Mouse (Mus musculus) stomach, adult 2 months (tissue): Measurements from ENCODE around the gene Gpr1. TPM values are rescaled to one million over a fixed set of nuclear protein-coding genes. Genes with fewer than 3 reads are reported as not detected.

Experiments used
- polyA plus RNA-seq: library from polyadenylated mRNA; depleted of rRNA; stranded (reverse); fragments of >200 nt; gene quantifications from 2 replicates; pipeline ENCODE4 v1.2.3, GENCODE M21; 2012; rRNA removed

Gpr1 gene
- 0.03 TPM in 1 of 2 replicates, not detected in the other for polyA plus RNA-seq

GRCm38 (mm10) chr1:63214271-63214558 is at the start of gene Gpr1:
Gpr1 (minus strand) TSS chr1:63214543.

DNA sequence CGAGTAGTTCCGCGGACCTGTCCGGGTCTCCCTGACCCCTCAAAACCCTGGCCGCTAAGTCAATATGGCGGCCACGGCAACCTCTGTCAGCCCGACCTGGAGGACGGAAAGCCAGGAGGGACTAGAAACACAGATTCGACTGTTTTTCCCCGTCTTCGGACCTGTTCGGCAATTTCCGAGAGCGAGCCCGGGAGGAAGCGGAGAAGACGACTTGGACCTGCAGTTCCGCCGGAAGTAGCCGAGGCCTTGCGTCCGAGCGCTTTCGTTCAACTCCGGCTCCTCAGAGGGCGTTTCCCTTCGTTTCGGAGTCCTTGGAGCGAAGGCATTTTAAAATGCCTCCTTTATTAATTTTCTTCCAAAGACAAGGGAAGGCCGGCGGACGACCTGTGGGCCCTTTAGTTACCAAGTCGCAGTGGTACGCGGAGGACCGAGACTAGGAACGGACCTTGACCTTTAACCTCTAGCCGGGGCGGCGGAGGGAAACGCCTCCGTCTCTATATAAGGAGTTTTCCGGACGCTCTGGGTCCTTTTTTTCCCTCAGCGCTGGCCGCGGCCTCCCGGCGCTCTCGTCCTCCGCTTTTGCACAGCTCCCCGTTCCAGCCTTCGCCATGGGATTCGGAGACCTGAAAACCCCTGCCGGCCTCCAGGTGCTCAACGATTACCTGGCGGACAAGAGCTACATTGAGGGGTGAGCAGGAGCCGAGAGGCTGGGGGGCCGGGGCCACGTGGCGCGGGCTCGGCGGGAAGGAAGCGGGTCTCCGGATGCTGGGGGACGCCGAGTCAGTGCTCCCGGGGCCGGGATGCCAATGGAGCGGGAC is 37.5 kb downstream of the Gpr1 start, which contains the start of the genes Eef1b2 and Ndufs1:
Gene Eef1b2, plus strand, starts transcription at position 222 of the 818 bp plus-strand sequence.
Gene Ndufs1, minus strand, starts transcription at position 230 of the 818 bp plus-strand sequence.

Other genes starting within 250 kb of the Gpr1 start
- gene Ino80d, start 99.9 kb downstream of the Gpr1 start, polyA plus RNA-seq: 1.2 and 2.7 TPM in 2 replicates
- gene Eef1b2, start 37.7 kb downstream of the Gpr1 start, polyA plus RNA-seq: 204 and 340 TPM in 2 replicates
- gene Ndufs1, start 37.7 kb downstream of the Gpr1 start, polyA plus RNA-seq: 9.7 and 12.6 TPM in 2 replicates
- gene Zdbf2, start 58.7 kb upstream of the Gpr1 start, polyA plus RNA-seq: 0.01 and 0.02 TPM in 2 replicates
- 0.44 and 0.70 TPM in 2 replicates for gene Adam23, start 231.3 kb upstream of the Gpr1 start, polyA plus RNA-seq